Mouse (Mus musculus) erythroblast, embryonic 14.5 days (primary cell): Measurements from ENCODE around the gene Nfib. TPM values are rescaled to one million over a fixed set of nuclear protein-coding genes. Genes with fewer than 3 reads are reported as not detected.

Experiments
- H3K27me3 ChIP-seq: 2 replicates; pipeline ENCODE4 v1.6.1; 2012; ENCODE audit warnings: inconsistent platforms; ENCODE audit not compliant: control insufficient read depth
- H3K36me3 ChIP-seq: 2 replicates; pipeline ENCODE4 v1.6.1; 2012; ENCODE audit warnings: mild to moderate bottlenecking, inconsistent platforms; ENCODE audit not compliant: control insufficient read depth
- H3K4me1 ChIP-seq: 2 replicates; pipeline ENCODE4 v1.6.1; 2012; ENCODE audit warnings: inconsistent platforms; ENCODE audit not compliant: control insufficient read depth
- H3K4me3 ChIP-seq: replicated peaks from 2 replicates; pipeline ENCODE3; 2012; ENCODE audit warnings: moderate library complexity, mild to moderate bottlenecking, inconsistent platforms
- H3K9me3 ChIP-seq: 2 replicates; pipeline ENCODE4 v1.6.1; 2012; ENCODE audit warnings: low read length, inconsistent platforms, mixed read lengths; ENCODE audit not compliant: control insufficient read depth
- GATA1 ChIP-seq: IDR thresholded peaks from 2 replicates; pipeline ENCODE4 v1.6.1; 2012; ENCODE audit warnings: low read length, inconsistent platforms, mixed read lengths
- TAL1 ChIP-seq: IDR thresholded peaks from 3 replicates; pipeline ENCODE4 v1.6.1; 2012; ENCODE audit warnings: low read length, inconsistent platforms, mixed read lengths
- polyA plus RNA-seq: library from polyadenylated mRNA; stranded (reverse); fragments of >175 nt; gene quantifications from 2 replicates; pipeline ENCODE4 v1.2.3, GENCODE M21; 2012

The Nfib gene
- polyA plus RNA-seq, 1 experiment = not detected

GRCm38 (mm10) chr4:82587146-82587870 is 118.2 kb downstream of the Nfib start:
- Histone ChIP-seq H3K27me3 (no peaks in the 10 kb centered on the region), H3K4me3 (no peak overlapping the region), H3K4me1 (no peaks in the 10 kb centered on the region), H3K9me3 (no peaks in the 10 kb centered on the region), H3K36me3 (no peaks in the 10 kb centered on the region)
- TF ChIP-seq GATA1 = no peak
- TF ChIP-seq TAL1 = no peak

GRCm38 (mm10) chr4:82586637-82587036 is 118.9 kb downstream of the Nfib start:
- H3K27me3 ChIP-seq = no peaks in the 10 kb centered on the region
- no peaks in the 10 kb centered on the region for H3K4me1 ChIP-seq
- H3K9me3 ChIP-seq = no peaks in the 10 kb centered on the region
- TF ChIP-seq TAL1 (no peak), GATA1 (no peak)
- H3K4me3 ChIP-seq = no peak overlapping the region
- no peaks in the 10 kb centered on the region for H3K36me3 ChIP-seq

GRCm38 (mm10) chr4:82585536-82585935 is 120.0 kb downstream of the Nfib start:
- no peaks in the 10 kb centered on the region for H3K36me3 ChIP-seq
- no peak overlapping the region for H3K4me3 ChIP-seq
- no peaks in the 10 kb centered on the region for H3K9me3 ChIP-seq
- H3K4me1 ChIP-seq = no peaks in the 10 kb centered on the region
- no peaks in the 10 kb centered on the region for H3K27me3 ChIP-seq
- TF ChIP-seq GATA1 (no peak), TAL1 (no peak)

DNA sequence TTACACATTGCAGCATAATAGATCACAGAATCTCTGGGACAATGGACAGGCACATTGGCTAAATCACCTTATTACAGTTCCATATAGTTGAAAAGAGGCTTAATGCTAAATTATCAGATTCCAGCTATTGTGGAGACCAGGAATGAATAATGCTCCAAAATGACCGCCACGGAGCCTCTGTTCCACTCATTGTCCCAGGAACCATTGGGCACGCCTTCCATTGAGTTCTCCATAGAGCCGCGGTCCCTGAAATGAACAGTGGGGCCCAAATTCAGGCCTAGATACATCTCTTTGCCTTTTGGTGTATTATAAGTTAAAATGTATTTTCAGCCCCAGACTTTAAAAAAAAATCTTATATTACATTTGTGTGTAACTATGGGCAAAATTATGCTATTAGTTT is 120.5 kb downstream of the Nfib start:
- H3K9me3 ChIP-seq = no peaks in the 10 kb centered on the region
- H3K36me3 ChIP-seq = no peaks in the 10 kb centered on the region
- H3K4me1 ChIP-seq = no peaks in the 10 kb centered on the region
- no peak for TF ChIP-seq GATA1
- no peak for TF ChIP-seq TAL1
- no peaks in the 10 kb centered on the region for H3K27me3 ChIP-seq
- no peak overlapping the region for H3K4me3 ChIP-seq

DNA sequence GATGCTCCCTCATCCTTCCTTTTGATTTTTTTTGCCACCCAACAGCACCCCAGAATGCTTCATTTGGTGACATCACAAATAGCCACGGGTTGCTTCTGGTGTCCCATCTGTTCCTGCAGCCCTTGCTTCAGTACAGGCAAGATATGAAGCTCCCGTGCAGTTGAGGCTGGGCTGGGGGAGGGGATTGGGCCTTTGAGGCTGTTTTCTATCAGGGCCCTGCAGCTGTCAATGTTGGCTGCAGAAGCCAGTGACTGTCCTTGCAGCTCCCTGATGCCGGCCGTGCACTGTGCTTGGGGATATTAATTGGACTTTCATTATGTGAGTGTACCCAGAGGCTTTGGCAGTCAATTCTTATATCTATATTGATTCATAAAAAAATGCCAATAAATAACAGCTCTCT is 121.0 kb downstream of the Nfib start:
- Histone ChIP-seq H3K4me3 (no peak overlapping the region), H3K4me1 (no peaks in the 10 kb centered on the region), H3K36me3 (no peaks in the 10 kb centered on the region), H3K27me3 (no peaks in the 10 kb centered on the region), H3K9me3 (no peaks in the 10 kb centered on the region)
- TF ChIP-seq TAL1 (no peak), GATA1 (no peak)

- Histone ChIP-seq H3K36me3 (no peaks in the 10 kb centered on the region), H3K9me3 (0 out of 2 replicates have a peak, but pooled peaks cover 4% of the 10 kb centered on the region), H3K4me3 (no peak overlapping the region), H3K4me1 (no peaks in the 10 kb centered on the region), H3K27me3 (no peaks in the 10 kb centered on the region)
- TF ChIP-seq TAL1 (no peak), GATA1 (no peak)
These were observed 132.3 kb downstream of the Nfib start for GRCm38 (mm10) chr4:82573291-82573605.

GRCm38 (mm10) chr4:82572410-82573290 is 132.9 kb downstream of the Nfib start:
- Histone ChIP-seq H3K4me3 (no peak overlapping the region), H3K36me3 (no peaks in the 10 kb centered on the region), H3K4me1 (no peaks in the 10 kb centered on the region), H3K27me3 (no peaks in the 10 kb centered on the region), H3K9me3 (0 out of 2 replicates have a peak, but pooled peaks cover 4% of the 10 kb centered on the region)
- TF ChIP-seq TAL1 (no peak), GATA1 (no peak)

DNA sequence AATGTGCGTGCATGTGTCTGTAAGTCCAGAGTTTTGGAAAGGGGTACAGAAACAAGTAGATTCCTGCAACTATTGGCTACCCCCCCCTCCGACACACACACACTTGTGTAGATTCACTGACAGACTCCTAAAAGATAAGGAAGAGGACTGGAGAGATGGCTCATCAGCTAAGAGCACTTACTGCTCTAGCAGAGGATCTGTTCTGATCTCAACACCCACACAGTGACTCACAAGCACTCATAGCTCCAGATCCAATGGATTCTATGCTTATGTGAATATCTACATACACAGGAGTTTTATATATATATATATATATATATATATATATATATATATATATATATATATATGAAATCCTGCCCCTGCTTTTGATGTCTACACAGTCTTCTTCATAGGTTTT is 146.7 kb downstream of the Nfib start:
- H3K4me1 ChIP-seq = no peaks in the 10 kb centered on the region
- no peaks in the 10 kb centered on the region for H3K36me3 ChIP-seq
- no peak overlapping the region for H3K4me3 ChIP-seq
- H3K9me3 ChIP-seq = no peaks in the 10 kb centered on the region
- no peak for TF ChIP-seq GATA1
- no peak for TF ChIP-seq TAL1
- no peaks in the 10 kb centered on the region for H3K27me3 ChIP-seq

DNA sequence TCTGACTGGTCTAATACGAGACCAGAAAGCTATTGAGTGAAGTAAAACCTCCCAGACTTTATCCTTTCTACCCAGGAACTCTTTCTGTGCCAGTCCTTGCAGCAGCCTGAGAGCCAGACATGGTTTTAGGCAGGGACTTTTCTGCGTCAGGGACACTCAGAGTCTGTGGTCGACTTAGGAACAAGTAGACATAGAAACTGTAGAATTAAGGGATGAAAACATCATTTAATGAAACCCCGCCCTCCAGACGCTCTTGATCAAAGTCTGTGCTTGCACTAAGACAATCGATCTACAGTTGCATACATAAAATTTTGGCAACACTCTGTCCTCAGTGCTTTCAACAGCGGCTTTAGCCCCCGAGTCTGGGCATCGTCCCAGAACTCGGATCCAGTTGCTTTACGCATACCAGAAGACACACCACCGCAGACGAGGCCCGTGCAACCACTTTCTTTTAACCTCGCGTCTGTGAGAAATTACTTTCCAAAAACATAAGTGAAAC is 149.8 kb downstream of the Nfib start:
- no peak overlapping the region for H3K4me3 ChIP-seq
- H3K36me3 ChIP-seq = no peaks in the 10 kb centered on the region
- TF ChIP-seq GATA1 (no peak), TAL1 (no peak)
- H3K27me3 ChIP-seq = no peaks in the 10 kb centered on the region
- H3K4me1 ChIP-seq = no peaks in the 10 kb centered on the region
- H3K9me3 ChIP-seq = no peaks in the 10 kb centered on the region
